Mouse (Mus musculus): ENCODE results near the gene Ksr2.

DNA sequence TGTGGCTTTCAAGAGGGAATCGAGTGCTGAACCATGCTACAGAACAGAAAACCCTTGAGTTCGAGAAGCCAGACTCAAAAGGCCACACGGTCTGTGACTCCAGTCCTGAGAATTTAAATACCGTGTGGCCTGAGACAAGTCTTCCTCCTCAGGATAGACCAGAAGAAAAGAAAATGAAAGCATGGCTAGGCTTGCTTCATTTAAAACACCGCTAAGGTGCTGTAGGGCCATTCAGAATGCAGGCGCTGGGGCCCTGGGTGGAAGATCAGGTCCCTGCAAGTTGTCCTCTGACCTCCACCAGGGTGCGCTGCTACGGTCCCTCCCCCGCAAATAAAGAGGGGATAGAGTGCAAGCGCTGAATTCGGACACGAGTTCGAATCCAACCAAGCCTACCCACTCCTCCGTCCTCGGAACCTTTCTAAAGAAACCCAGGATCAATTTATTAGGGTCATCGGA, 25.5 kb upstream of the Ksr2 start:
- TF ChIP-seq CTCF (IDR thresholded peaks at IDR 0.05; ENCODE audit: extremely low read depth, insufficient read depth, insufficient read length, insufficient replicate concordance), result peak; percentile 21; the same call in 1 of the 2 replicates
- no peak for TF ChIP-seq POLR2A (IDR thresholded peaks at IDR 0.05; ENCODE audit: low read depth, low read length)

Data from spleen, adult 2 months (tissue).